Mouse (Mus musculus) liver, adult 2 months (tissue): ENCODE data around the gene Romo1.

Experiments used
- CTCF ChIP-seq: fragments of 200-500 bp; IDR thresholded peaks from 2 replicates; pipeline ENCODE4 v1.5.1; 2011; ENCODE audit warnings: low read depth, low read length, control low read depth
- POLR2A ChIP-seq: fragments of 200-500 bp; IDR thresholded peaks from 2 replicates; pipeline ENCODE4 v1.6.1; 2011; ENCODE audit warnings: low read length, control low read depth; ENCODE audit not compliant: insufficient read depth; ENCODE audit errors: extremely low read depth

- no peak for TF ChIP-seq CTCF
- no peak for TF ChIP-seq POLR2A
Measured at GRCm38 (mm10) chr2:156146272-156146989, 2.6 kb downstream of the Romo1 start.
